12 mouse cellular contexts compared by ENCODE assay signal in genomic region chr11:95383331-95383986, GRCm38 (mm10). TPM values are rescaled to one million over a fixed set of nuclear protein-coding genes. Genes with fewer than 3 reads are reported as not detected.
DNase-seq lines count a peak whose midpoint lies in the region; ATAC-seq and TF ChIP-seq lines count a peak whose summit lies in the region.
"Had no signal": no experiment of that assay in that cellular context is flagged by ENCODE, and none has a peak within 500 bp of the region (broad histone marks: within the 10 kb centered on the region; RNA-seq: fewer than 3 reads in every experiment).

No protein-coding gene starts in this region.

- peaks cover 28% of the 10 kb centered on the region for H3K36me3 ChIP-seq in heart, embryonic 12.5 days

- H3K4me3 ChIP-seq in heart, embryonic 12.5 days = no peak overlapping the region
- no peak overlapping the region for H3K4me3 ChIP-seq in embryonic fibroblast, embryonic 13.5 days (ENCODE audit: insufficient read depth, low read length)

- H3K9ac ChIP-seq in heart, embryonic 12.5 days = no peak overlapping the region
- H3K9ac ChIP-seq: forebrain, postnatal 0 days; hindbrain, embryonic 15.5 days; limb, embryonic 12.5 days; neural tube, embryonic 13.5 days had no signal

- ATAC-seq in heart, embryonic 12.5 days (ENCODE audit: insufficient number of reproducible peaks, low FRiP score) = no peak
- ATAC-seq in CD4-positive, CD25-positive, alpha-beta regulatory T cell, adult 4 months = no peak

- intact Hi-C loops in heart, postnatal 36 days (cut with DNase I) = loop anchor here (5.0 to 10.0 kb wide), 2 partner anchors 116 to 281 kb away; partner anchors contain the start of gene Phb

- peak; percentile 98 for DNase-seq in heart, adult 11 months
- DNase-seq in 3T3-L1 (ENCODE audit: low read depth, low spot score) = peak; percentile 76
- DNase-seq in heart, postnatal 36 days = peak; percentile 53 to 62
- no peak for DNase-seq in B cell, adult 2 months
- DNase-seq in left cerebral cortex, adult 8-10 months (ENCODE audit: low spot score in 2 of 2) = no peak
- DNase-seq: forebrain, postnatal 0 days had no signal

- no peaks in the 10 kb centered on the region for H3K27me3 ChIP-seq in heart, embryonic 12.5 days (replicated peaks)
- H3K27me3 ChIP-seq: hindbrain, embryonic 15.5 days; limb, embryonic 12.5 days; neural tube, embryonic 13.5 days had no signal

- peaks cover 21% of the 10 kb centered on the region for H3K4me1 ChIP-seq in heart, embryonic 12.5 days (replicated peaks)
- peaks cover 4% of the 10 kb centered on the region for H3K4me1 ChIP-seq in embryonic fibroblast, embryonic 13.5 days (ENCODE audit: control insufficient read depth, insufficient read depth, low read length)

- H3K4me2 ChIP-seq in heart, embryonic 12.5 days = no peak overlapping the region

- no peak for TF ChIP-seq CTCF in embryonic fibroblast, embryonic 13.5 days (IDR thresholded peaks at IDR 0.05; ENCODE audit: borderline replicate concordance, insufficient read depth, low read length)

- no peak for TF ChIP-seq POLR2A in embryonic fibroblast, embryonic 13.5 days (IDR thresholded peaks at IDR 0.05; ENCODE audit: low read depth, low read length)

- no peak overlapping the region for H3K27ac ChIP-seq in heart, embryonic 12.5 days (ENCODE audit: poor library complexity, severe bottlenecking)
- H3K27ac ChIP-seq in embryonic fibroblast, embryonic 13.5 days (ENCODE audit: insufficient read depth, low read length) = peak overlapping the region; percentile 53; the same call in 1 of the 2 replicates
- H3K27ac ChIP-seq: limb, embryonic 12.5 days had no signal

- 81% methylated on average over 5 of the region's 5 CpGs for WGBS in heart, embryonic 12.5 days

- H3K9me3 ChIP-seq in heart, embryonic 12.5 days (replicated peaks) = no peaks in the 10 kb centered on the region
- H3K9me3 ChIP-seq: hindbrain, embryonic 15.5 days; limb, embryonic 12.5 days; neural tube, embryonic 13.5 days had no signal

RNA-seq across cellular contexts. Expression of gene Slc35b1, which starts 1.0 kb away (rescaled TPM):
- polyA plus RNA-seq in heart, embryonic 12.5 days (2016; fragmentation: Nextera tagmentation; extraction: Ambion mirVana) = 86.0 and 86.5 TPM in 2 replicates
- polyA plus RNA-seq in embryonic fibroblast, embryonic 13.5 days (2011; ENCODE audit: insufficient read length, low read depth, missing spikeins) = 90.7 and 97.2 TPM in 2 replicates
- 10 to 100 TPM; 35.7 to 37.6 TPM for total RNA-seq in heart, postnatal 36 days (2021)
- 10 to 100 TPM; 59.8 to 61.4 (median 60.7) TPM for total RNA-seq in left cerebral cortex, adult 8-10 months (2022)
- 10 to 100 TPM; 53.8 to 61.1 TPM for polyA plus RNA-seq in CD4-positive, CD25-positive, alpha-beta regulatory T cell, adult 4 months (2017; shearing (Covaris generic))

RNA-seq across cellular contexts. Expression of gene Spop, which starts 30.4 kb away (rescaled TPM):
- polyA plus RNA-seq in heart, embryonic 12.5 days (2016; fragmentation: Nextera tagmentation; extraction: Ambion mirVana) = 115 and 119 TPM in 2 replicates
- 122 and 155 TPM in 2 replicates for polyA plus RNA-seq in embryonic fibroblast, embryonic 13.5 days (2011; ENCODE audit: insufficient read length, low read depth, missing spikeins)
- 100 to 1,000 TPM; 175 to 193 TPM for total RNA-seq in heart, postnatal 36 days (2021)
- 100 to 1,000 TPM; 160 to 203 (median 178) TPM for total RNA-seq in left cerebral cortex, adult 8-10 months (2022)
- polyA plus RNA-seq in CD4-positive, CD25-positive, alpha-beta regulatory T cell, adult 4 months (2017; shearing (Covaris generic)) = 100 to 1,000 TPM; 176 to 230 TPM

RNA-seq across cellular contexts. Expression of gene Fam117a, which starts 46.6 kb away (rescaled TPM):
- polyA plus RNA-seq in heart, embryonic 12.5 days (2016; fragmentation: Nextera tagmentation; extraction: Ambion mirVana) = 12.9 and 13.9 TPM in 2 replicates
- polyA plus RNA-seq in embryonic fibroblast, embryonic 13.5 days (2011; ENCODE audit: insufficient read length, low read depth, missing spikeins) = 7.0 and 8.4 TPM in 2 replicates
- total RNA-seq in heart, postnatal 36 days (2021) = 10 to 100 TPM in 1 of 2 experiments, 1 to 10 TPM in 1; 7.0 to 10.3 TPM
- 1 to 10 TPM; 5.6 to 9.0 (median 6.2) TPM for total RNA-seq in left cerebral cortex, adult 8-10 months (2022)
- 10 to 100 TPM; 21.1 to 26.9 TPM for polyA plus RNA-seq in CD4-positive, CD25-positive, alpha-beta regulatory T cell, adult 4 months (2017; shearing (Covaris generic))

Comparison
In these comparisons a context has a peak if more than half of its experiments do, and no peak if none do; other contexts are left out.
1. DNase-seq: peak in heart, adult 11 months (single experiment), 3T3-L1 (single experiment) and heart, postnatal 36 days (2 of 2); none in B cell, adult 2 months (0 of 2) and left cerebral cortex, adult 8-10 months (0 of 2).